Mouse (Mus musculus) neutrophil, adult 5-6 weeks (primary cell): ENCODE data around the gene Gnpda2. TPM values are rescaled to one million over a fixed set of nuclear protein-coding genes. Genes with fewer than 3 reads are reported as not detected.
A peak's percentile ranks its signal among the peaks of the same experiment; 100 is the strongest.

Experiments used
- ATAC-seq: fragments of 151-379, 151-347 bp; 2 replicates; pipeline ENCODE4 v1.8.0; 2017; ENCODE audit warnings: mild to moderate bottlenecking, moderate TSS enrichment; ENCODE audit not compliant: insufficient number of reproducible peaks, poor library complexity, low FRiP score, severe bottlenecking; ENCODE audit errors: extremely low read depth
- total RNA-seq: library from RNA; stranded (forward); fragments of 200-1000 nt; gene quantifications from 2 replicates; pipeline ENCODE4 v1.2.3, GENCODE M21; 2017

Gene Gnpda2
- total RNA-seq: 12.6 and 20.9 TPM in 2 replicates

DNA sequence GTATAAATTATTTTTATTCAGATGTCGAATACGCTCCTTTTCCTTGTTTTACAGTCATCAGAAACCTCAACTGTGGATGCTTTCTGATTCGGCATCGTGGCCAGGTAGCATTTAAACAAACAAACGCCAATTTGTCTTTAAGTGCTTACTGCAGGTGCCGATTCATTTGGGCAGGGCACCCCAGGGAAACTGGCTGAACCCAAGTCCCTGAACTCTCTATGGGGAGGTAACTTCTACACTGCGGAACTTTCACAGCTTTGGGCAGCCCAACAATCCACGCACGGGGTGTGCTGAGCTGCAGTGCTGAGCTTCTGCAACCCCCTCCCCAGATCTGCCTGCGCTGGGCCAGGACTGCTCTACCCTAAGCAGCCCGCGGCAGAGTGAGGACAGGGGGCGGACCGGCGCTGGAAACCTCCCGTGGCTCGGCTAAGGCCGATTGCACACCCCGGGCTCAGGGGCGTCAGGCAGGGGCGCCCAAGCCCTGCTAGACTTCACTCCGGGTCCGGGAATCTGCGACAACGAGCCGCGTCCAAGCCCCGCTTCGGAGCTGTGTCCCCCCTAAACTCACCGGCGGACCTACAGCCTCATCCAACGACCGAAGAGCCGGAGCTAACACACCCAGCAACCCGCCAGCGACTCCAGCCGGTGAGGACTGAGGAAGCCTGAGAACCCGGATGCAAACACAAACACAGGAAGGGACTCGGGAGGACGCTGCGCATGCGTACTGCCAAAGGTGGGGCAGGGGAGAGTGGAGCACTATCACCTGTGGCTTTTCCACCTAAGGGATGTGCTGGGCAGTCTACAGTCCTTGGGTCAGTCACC lies at the start of gene Gnpda2:
TSS of gene Gnpda2 (minus strand) at position 701 of the 822 bp plus-strand sequence.
- peak; percentile 92 for ATAC-seq

DNA sequence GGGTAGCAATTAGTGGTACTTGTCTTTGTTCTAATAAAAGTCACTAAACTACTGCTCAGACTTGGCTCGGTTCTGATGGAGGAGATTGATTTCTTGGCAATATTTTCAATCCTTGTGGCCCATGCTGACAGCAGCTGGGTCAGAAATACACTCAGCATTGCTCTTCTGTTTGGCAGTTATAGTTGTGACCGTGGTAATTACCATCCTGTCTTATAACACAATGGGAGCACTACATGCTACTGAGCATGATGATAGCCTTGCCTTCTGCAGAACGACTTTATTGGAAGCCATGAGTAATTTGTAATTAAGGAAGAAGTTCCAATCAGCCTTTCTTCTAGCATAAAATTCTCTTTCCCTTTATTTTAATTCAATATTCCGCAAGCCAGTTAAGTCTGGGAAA lies 42.6 kb upstream of the Gnpda2 start:
- no peak for ATAC-seq

DNA sequence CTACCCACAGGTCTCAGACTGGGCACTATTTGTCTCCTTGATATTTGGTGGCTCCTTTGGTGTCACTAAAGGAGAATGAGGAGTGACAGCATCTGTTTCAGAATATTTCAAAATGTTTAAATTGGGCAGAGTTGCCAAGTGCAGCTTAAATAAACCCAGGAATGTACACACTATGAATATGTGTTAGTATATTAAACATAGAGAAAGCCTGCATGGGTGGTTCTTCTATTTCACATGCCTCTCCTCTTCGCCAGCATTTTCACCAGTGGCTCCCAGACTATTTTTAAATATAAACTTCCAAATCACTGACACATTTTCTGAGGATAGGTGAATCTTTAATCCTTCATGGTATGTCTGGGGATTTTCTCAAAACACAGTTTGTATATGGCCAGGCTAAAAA lies 28.8 kb upstream of the Gnpda2 start:
- ATAC-seq: no peak

DNA sequence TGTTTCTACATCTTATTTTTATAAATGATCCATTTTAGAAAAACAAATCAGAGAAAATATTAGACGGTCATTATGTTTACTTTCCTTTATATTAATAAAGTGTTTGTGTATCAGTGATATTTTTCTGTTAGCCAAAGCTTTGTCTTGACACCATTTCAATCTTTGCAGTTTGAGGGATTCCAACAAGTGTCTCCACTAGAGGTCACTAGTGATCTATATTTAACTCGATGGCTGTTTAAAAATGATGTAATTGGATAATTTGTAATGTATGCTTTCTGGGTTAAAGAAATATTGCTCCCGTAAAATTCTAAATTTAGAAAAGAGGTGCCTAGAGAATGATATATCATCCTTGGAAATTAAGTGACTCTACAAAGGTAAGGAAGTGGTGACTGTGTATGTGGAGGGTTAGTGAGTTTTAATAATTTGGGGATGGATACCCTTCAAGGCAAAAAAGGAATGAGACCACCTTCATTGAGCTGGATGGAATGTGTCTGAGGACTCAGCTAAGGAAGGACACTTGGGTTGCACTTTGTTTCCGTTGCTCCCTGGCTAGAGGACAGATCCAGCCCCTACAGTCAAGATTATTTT lies 21.2 kb upstream of the Gnpda2 start:
- no peak for ATAC-seq

DNA sequence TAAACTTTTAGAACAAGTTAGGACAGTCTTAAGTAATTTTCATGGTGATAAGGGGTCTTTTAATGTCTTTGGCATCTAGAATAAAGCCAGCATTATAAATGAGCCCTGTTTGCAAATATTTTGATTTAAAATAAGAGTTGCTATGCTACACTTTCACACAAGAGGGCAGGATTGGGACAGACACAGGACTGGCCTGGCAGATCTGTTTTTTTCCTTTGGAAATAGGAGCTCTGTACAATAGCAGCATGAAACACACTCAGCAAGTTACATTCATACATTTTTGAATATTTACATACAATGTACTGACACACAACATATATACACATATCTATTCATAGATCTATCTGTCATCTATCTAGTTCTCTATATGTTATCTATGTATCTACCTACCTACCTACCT lies 8.9 kb upstream of the Gnpda2 start:
- ATAC-seq: no peak

DNA sequence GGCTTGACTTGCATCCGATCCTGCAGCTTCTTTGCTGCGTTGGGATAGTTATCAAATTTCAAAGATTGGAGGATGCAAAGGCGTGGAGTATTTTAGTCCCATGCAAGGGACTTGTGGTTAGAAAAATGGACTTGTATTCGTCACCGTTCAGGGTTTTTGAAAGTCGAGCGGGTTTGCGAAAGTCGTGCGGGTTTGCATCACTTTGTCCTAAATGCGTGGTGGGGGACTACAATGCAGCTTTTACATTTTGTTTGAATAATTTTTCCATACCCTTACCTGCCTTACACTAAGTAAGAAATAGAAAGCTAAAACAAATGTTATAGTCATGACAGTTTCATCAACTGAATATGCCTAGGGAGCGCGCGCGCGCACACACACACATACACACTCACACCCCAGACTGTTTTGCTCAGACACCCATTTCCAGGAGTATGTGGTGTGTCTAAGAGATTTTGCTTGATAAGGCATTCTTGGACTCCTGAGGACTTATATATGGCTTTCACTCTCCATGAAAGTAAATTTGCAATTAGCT lies 34.7 kb downstream of the Gnpda2 start:
- ATAC-seq: no peak

DNA sequence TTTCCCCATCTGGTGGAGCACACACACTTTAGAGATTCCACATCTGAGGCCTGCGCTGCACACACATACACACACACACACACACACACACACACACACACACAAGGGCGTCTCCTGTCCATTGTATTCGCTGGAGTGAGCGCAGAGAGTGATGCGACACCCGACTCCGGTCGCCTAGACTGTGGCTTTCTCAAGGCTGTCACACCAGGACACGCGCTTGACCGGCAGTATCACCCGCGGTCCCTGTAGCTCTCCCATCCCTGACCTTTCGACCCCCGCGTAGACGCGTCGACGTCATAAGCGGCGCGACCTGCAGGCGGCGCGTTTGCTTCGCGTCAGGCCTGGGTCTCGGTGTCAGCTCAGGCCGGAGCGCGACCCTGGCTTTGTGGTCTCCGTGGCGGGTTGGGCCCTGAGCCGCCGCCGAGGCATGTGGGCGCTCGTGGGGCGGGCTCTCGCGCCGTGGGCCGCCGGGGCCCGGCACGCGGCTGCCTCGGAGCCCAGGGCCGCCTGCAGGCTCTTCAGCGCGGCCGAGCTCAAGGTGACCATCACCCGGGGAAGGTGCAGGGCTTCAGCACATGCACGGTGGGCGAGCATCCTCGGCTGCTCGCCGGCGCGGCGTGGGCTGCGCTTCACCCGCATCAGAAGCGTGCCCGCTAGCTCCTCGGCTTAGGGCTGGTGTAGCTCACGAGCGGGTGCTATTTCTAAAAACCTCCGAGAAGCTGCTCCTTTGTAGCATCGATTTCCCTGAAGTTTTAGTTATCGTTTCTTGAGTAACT lies 35.3 kb downstream of the Gnpda2 start, which contains the start of gene Guf1:
TSS of gene Guf1 (plus strand) at position 296 of the 776 bp plus-strand sequence.
- ATAC-seq: peak; percentile 95

DNA sequence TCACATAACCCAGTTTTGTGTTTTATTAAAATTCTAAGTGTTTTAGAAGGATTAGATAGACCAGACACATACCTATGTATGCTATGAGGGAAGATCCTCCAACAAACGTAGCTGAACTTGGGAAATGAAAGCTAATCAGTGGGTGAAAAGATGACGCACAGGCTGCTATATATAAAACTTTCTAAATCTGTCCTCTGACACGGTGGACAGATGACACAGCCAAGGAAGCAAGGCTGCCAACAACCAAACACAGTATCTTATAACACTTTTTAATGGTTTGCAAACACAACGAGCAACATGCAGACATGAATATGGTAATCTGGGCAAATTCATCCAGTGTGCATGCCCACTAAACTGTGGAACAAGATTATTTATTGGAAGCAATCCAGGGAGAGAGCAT lies 49.7 kb downstream of the Gnpda2 start, which contains the start of gene Yipf7:
TSS of gene Yipf7 (minus strand) at position 160 of the 400 bp plus-strand sequence.
- ATAC-seq: no peak

DNA sequence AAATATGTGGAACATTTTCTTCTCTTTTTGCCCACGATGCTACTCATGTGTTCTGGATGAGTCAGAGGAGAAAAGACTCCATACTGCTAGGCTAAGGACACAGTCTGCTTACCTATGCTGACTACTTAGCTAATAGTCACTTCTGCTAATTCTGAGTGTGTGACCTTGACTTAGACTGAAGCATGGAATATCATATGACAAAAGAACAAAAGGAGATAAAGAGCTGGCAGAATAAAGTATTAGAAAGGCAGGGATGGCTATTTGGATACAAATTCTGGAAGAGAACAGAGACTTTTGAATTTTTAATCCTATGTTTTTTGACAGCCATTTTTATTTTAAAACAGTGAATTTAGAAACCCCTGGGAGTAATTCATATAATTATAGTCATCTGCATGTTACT lies 50.5 kb downstream of the Gnpda2 start:
- ATAC-seq: no peak

DNA sequence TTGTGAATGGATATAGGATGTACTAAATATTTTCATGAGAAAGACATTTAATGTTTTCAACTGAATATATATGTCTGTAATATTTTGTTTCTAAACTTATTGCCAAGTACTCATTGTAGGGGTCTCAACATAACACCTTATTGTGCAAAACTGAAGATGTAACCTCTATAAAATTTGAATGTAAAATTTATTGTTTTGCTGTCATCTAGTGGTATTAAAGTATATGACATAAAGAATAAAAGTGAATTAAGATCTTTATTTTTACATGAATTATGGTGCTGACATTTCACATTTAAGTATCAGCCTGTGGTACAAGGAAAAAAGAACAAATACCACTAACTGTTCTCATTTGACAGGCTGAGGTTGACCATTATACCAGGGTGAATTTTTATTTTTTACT lies 68.2 kb downstream of the Gnpda2 start:
- no peak for ATAC-seq

Other genes with a start within 250 kb of the Gnpda2 start
- not detected in 2 replicates for gene Yipf7, start 49.7 kb downstream of the Gnpda2 start, total RNA-seq
- 25.4 and 25.7 TPM in 2 replicates for gene Guf1, start 35.4 kb downstream of the Gnpda2 start, total RNA-seq